Mouse (Mus musculus) neural tube, embryonic 15.5 days (tissue): ENCODE results near the gene Dld. TPM values are rescaled to one million over a fixed set of nuclear protein-coding genes. Genes with fewer than 3 reads are reported as not detected.

Experiments
- ATAC-seq: fragments of 200-750 bp; cut with Nextera tagmentation; 2 replicates; pipeline ENCODE4 v1.8.0; 2017; ENCODE audit warnings: mild to moderate bottlenecking, moderate TSS enrichment, moderate library complexity; ENCODE audit not compliant: low FRiP score
- H3K27ac ChIP-seq: fragments of 300-500 bp; sonication (generic); replicated peaks from 2 replicates; pipeline ENCODE4 v1.5.1; 2015; ENCODE audit warnings: mild to moderate bottlenecking, inconsistent platforms
- H3K27me3 ChIP-seq: fragments of 300-500 bp; sonication (generic); replicated peaks from 2 replicates; pipeline ENCODE4 v1.6.1; 2015; ENCODE audit warnings: inconsistent platforms
- H3K36me3 ChIP-seq: fragments of 300-500 bp; sonication (generic); 2 replicates; pipeline ENCODE4 v1.6.1; 2015; ENCODE audit warnings: inconsistent platforms
- H3K4me1 ChIP-seq: fragments of 300-500 bp; sonication (generic); 2 replicates; pipeline ENCODE4 v1.6.1; 2015; ENCODE audit warnings: inconsistent platforms
- H3K4me2 ChIP-seq: fragments of 300-500 bp; sonication (generic); 2 replicates; pipeline ENCODE4 v1.6.1; 2015; ENCODE audit warnings: inconsistent platforms, mild to moderate bottlenecking, moderate library complexity
- H3K4me3 ChIP-seq: fragments of 300-500 bp; sonication (generic); replicated peaks from 2 replicates; pipeline ENCODE4 v1.5.1; 2015; ENCODE audit warnings: mild to moderate bottlenecking, inconsistent platforms
- H3K9ac ChIP-seq: fragments of 300-500 bp; sonication (generic); replicated peaks from 2 replicates; pipeline ENCODE4 v1.6.1; 2015; ENCODE audit warnings: mild to moderate bottlenecking, inconsistent platforms
- H3K9me3 ChIP-seq: fragments of 300-500 bp; sonication (generic); replicated peaks from 2 replicates; pipeline ENCODE4 v1.6.1; 2016; ENCODE audit warnings: inconsistent platforms
- WGBS: fragments of 180-500 bp; shearing (Covaris S2); methylation state at CpG from one replicate; pipeline ENCODE4 v1.1.7; 2015; ENCODE audit warnings: mixed read lengths; 5-methylcytosine and 5-hydroxymethylcytosine counted together
- polyA plus RNA-seq: library from polyadenylated mRNA; unstranded; fragments of >200 nt; fragmentation: Nextera tagmentation; extraction: Ambion mirVana; gene quantifications from 2 replicates; pipeline ENCODE4 v1.2.1, GENCODE M21; 2015

Dld gene
- polyA plus RNA-seq, 1 experiment from 2014 or later = 124 TPM

DNA sequence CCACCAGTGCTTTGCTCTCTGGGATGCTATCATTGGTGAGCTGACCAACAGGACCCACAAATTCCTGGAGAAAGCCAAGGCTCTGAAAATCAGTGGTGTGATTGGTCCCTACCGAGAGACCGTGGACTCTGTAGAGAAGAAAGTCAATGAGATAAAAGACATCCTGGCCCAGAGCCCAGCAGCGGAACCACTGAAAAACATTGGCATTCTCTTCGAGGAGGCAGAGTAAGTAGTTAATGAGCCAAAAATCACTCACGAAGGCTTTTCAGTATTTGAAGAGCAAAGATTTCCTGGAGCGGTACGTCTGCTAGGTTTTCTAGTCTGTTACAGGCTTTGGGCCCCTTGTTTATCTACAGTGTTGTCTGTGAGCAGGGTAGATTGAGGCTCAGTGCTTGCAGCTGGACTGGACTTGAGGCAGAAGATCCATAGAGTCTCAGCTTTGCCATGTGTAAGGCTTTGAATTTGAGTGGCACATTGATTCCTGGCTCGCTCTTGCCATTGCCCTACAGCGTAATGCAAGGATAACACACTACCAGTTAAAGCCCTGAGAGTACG lies 32.8 kb downstream of the Dld start:
- H3K9me3 ChIP-seq = peaks cover 4% of the 10 kb centered on the region; the same call in 1 of the 2 replicates
- H3K9ac ChIP-seq = no peak overlapping the region
- H3K27me3 ChIP-seq = no peaks in the 10 kb centered on the region
- H3K4me3 ChIP-seq = no peak overlapping the region
- H3K4me2 ChIP-seq = no peak overlapping the region
- WGBS = 69% methylated on average over 10 of the region's 10 CpGs
- H3K36me3 ChIP-seq = 0 out of 2 replicates have a peak, but pooled peaks cover 5% of the 10 kb centered on the region
- H3K4me1 ChIP-seq = peaks cover 2% of the 10 kb centered on the region; the same call in 1 of the 2 replicates
- ATAC-seq = no peak
- 0 out of 2 replicates have a peak overlapping the region, but pooled peaks have one; percentile 18 for H3K27ac ChIP-seq

- Histone ChIP-seq H3K27me3 (no peaks in the 10 kb centered on the region), H3K36me3 (0 out of 2 replicates have a peak, but pooled peaks cover 5% of the 10 kb centered on the region), H3K9me3 (peaks cover 4% of the 10 kb centered on the region; the same call in 1 of the 2 replicates), H3K4me1 (peaks cover 2% of the 10 kb centered on the region; the same call in 1 of the 2 replicates), H3K4me2 (no peak overlapping the region), H3K4me3 (no peak overlapping the region), H3K9ac (no peak overlapping the region), H3K27ac (no peak overlapping the region)
- no peak for ATAC-seq
- WGBS = 87% methylated on average over 7 of the region's 7 CpGs
These were observed 33.4 kb downstream of the Dld start for GRCm38 (mm10) chr12:31317670-31318408.

- H3K4me3 ChIP-seq = no peak overlapping the region
- peaks cover 4% of the 10 kb centered on the region; the same call in 1 of the 2 replicates for H3K9me3 ChIP-seq
- WGBS = 63% methylated on average over 6 of the region's 6 CpGs
- no peak overlapping the region for H3K9ac ChIP-seq
- no peak overlapping the region for H3K27ac ChIP-seq
- ATAC-seq = no peak
- H3K4me1 ChIP-seq = peaks cover 2% of the 10 kb centered on the region; the same call in 1 of the 2 replicates
- 0 out of 2 replicates have a peak, but pooled peaks cover 5% of the 10 kb centered on the region for H3K36me3 ChIP-seq
- no peaks in the 10 kb centered on the region for H3K27me3 ChIP-seq
- no peak overlapping the region for H3K4me2 ChIP-seq
These were observed 35.3 kb downstream of the Dld start for GRCm38 (mm10) chr12:31315961-31316360.

DNA sequence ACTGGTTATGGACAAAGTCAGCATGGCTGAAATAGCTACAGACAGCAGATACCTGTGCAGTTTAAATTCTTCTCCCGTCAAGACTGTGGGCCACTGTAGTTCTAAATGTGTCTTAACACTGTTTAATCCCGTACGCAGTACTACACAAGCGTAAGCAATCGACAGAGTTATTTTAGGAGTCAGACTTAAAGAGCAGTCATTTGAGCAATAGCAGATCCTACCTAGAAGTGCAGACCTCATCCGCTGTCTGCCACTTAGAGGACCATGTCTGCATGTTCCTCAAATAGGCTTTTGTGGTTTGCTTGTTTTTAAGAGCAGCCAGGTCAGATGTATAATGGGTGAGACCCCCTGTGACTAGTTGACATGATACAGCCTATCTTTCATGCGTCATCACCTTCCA lies 36.9 kb downstream of the Dld start:
- Histone ChIP-seq H3K4me2 (no peak overlapping the region), H3K27me3 (no peaks in the 10 kb centered on the region), H3K36me3 (0 out of 2 replicates have a peak, but pooled peaks cover 5% of the 10 kb centered on the region), H3K27ac (no peak overlapping the region), H3K4me3 (no peak overlapping the region), H3K4me1 (peaks cover 2% of the 10 kb centered on the region; the same call in 1 of the 2 replicates), H3K9ac (no peak overlapping the region), H3K9me3 (peaks cover 4% of the 10 kb centered on the region; the same call in 1 of the 2 replicates)
- 97% methylated on average over 7 of the region's 7 CpGs for WGBS
- no peak for ATAC-seq

DNA sequence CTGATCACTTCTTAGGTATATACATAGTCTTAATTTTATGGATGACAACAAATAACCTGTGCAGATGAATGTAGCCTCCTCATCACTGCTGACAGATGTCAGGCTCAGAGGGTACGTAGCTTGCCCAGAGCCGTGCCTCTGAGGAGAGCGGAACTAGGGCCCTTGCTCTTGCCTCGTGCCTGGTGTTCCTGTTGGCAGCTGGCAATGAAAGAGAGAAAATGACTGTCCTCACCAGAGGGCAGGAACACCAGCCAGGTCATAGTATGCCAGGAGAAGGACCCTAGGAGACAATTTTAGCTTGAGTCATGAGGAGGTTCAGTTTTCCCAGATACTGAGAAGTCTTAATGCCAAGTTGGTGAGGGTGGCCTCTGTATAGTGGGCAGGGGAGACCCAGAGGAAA lies 38.1 kb downstream of the Dld start:
- ATAC-seq = no peak
- H3K4me1 ChIP-seq = no peaks in the 10 kb centered on the region
- peaks cover 4% of the 10 kb centered on the region; the same call in 1 of the 2 replicates for H3K9me3 ChIP-seq
- no peak overlapping the region for H3K27ac ChIP-seq
- H3K4me2 ChIP-seq = no peak overlapping the region
- no peaks in the 10 kb centered on the region for H3K27me3 ChIP-seq
- H3K36me3 ChIP-seq = 0 out of 2 replicates have a peak, but pooled peaks cover 5% of the 10 kb centered on the region
- no peak overlapping the region for H3K4me3 ChIP-seq
- 94% methylated on average over 4 of the region's 4 CpGs for WGBS
- no peak overlapping the region for H3K9ac ChIP-seq

GRCm38 (mm10) chr12:31312281-31312680 lies 39.0 kb downstream of the Dld start:
- Histone ChIP-seq H3K9me3 (peaks cover 4% of the 10 kb centered on the region; the same call in 1 of the 2 replicates), H3K9ac (no peak overlapping the region), H3K4me1 (no peaks in the 10 kb centered on the region), H3K27me3 (no peaks in the 10 kb centered on the region), H3K36me3 (0 out of 2 replicates have a peak, but pooled peaks cover 5% of the 10 kb centered on the region), H3K27ac (no peak overlapping the region), H3K4me3 (no peak overlapping the region), H3K4me2 (no peak overlapping the region)
- ATAC-seq = no peak
- WGBS = 90% methylated on average over 5 of the region's 5 CpGs

GRCm38 (mm10) chr12:31311671-31312265 lies 39.5 kb downstream of the Dld start:
- Histone ChIP-seq H3K27ac (no peak overlapping the region), H3K9ac (no peak overlapping the region), H3K4me1 (no peaks in the 10 kb centered on the region), H3K9me3 (peaks cover 4% of the 10 kb centered on the region; the same call in 1 of the 2 replicates), H3K27me3 (no peaks in the 10 kb centered on the region), H3K36me3 (0 out of 2 replicates have a peak, but pooled peaks cover 5% of the 10 kb centered on the region), H3K4me3 (no peak overlapping the region), H3K4me2 (no peak overlapping the region)
- no peak for ATAC-seq
- WGBS = 87% methylated on average over 9 of the region's 9 CpGs

DNA sequence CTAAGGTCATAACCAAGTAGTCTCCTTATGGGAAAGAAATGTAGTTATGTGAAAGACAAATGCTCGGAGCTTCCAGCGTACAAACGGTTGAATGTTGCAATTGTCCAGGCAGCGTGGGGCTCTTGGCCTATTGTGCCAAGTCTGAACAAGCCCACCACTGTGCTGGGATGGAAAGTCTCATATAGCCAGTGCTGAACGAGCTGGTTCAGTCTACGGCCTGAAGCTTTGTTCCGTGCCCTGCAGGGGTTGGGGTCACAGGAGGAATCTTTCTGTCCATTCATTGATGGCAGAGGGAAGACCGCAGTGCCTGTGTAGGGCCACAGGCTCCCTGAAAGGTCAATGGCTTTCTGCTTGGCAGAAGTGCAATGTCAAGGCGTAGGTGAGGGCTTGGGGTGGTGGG lies 40.6 kb downstream of the Dld start:
- 19% methylated on average over 9 of the region's 9 CpGs for WGBS
- Histone ChIP-seq H3K27ac (no peak overlapping the region), H3K9ac (no peak overlapping the region), H3K36me3 (0 out of 2 replicates have a peak, but pooled peaks cover 5% of the 10 kb centered on the region), H3K9me3 (peaks cover 4% of the 10 kb centered on the region; the same call in 1 of the 2 replicates), H3K4me3 (no peak overlapping the region), H3K4me2 (no peak overlapping the region), H3K4me1 (no peaks in the 10 kb centered on the region), H3K27me3 (no peaks in the 10 kb centered on the region)
- ATAC-seq = no peak

DNA sequence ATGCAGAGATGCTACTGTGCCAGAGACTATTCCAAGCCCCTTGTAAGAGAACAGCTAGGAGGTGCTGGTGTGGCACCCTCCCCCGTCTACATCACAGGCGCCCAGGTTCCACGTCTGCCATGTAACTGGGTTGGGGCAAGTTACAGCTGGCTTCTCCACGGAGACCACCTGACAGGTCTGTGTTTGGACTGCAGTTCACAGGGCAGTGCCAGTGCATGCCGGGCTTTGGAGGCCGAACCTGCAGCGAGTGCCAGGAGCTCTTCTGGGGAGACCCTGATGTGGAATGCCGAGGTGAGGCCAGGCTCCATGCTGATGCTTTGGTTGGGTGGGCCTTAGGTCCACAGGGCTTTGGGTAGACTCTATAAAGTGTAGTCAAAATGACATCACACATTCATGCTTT lies 43.5 kb downstream of the Dld start:
- no peak overlapping the region for H3K4me2 ChIP-seq
- no peak for ATAC-seq
- H3K4me1 ChIP-seq = peaks cover 2% of the 10 kb centered on the region; the same call in 1 of the 2 replicates
- no peaks in the 10 kb centered on the region for H3K36me3 ChIP-seq
- WGBS = 96% methylated on average over 8 of the region's 8 CpGs
- no peak overlapping the region for H3K4me3 ChIP-seq
- no peaks in the 10 kb centered on the region for H3K9me3 ChIP-seq
- no peaks in the 10 kb centered on the region for H3K27me3 ChIP-seq
- no peak overlapping the region for H3K9ac ChIP-seq
- no peak overlapping the region for H3K27ac ChIP-seq

GRCm38 (mm10) chr12:31307011-31307410 lies 44.2 kb downstream of the Dld start:
- Histone ChIP-seq H3K9me3 (no peaks in the 10 kb centered on the region), H3K36me3 (no peaks in the 10 kb centered on the region), H3K9ac (no peak overlapping the region), H3K27ac (no peak overlapping the region), H3K4me2 (no peak overlapping the region), H3K27me3 (no peaks in the 10 kb centered on the region), H3K4me3 (no peak overlapping the region), H3K4me1 (peaks cover 2% of the 10 kb centered on the region; the same call in 1 of the 2 replicates)
- no peak for ATAC-seq
- 93% methylated on average over 8 of the region's 8 CpGs for WGBS

DNA sequence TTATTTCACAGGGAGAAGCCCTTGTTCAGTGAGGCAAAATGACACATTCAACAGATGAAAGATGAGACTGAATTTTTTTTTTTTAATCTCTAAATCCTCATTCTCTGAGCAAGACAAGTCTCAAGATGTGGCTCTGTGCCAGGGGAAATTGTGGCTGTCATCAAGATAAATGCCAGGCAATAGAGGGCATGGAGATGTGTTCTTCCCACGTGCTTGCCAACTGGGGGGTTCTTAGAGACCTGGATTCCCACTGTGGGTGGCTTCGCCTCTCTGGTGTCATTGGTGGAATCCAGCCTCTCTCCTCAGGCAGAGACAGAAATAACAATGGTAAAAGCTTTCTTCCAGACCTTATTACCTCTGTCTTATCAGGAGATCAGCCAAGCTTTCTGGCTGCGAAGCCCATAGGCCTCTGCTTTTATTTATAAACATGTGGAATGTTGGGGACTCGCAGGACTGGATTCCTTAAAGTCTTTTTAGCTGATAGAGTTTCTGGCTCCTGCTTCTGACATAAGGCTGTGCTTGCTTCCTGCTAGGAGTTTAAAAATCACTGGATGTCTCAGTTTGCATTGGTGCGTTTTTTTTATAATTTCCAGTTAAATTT lies 45.1 kb downstream of the Dld start:
- H3K36me3 ChIP-seq = no peaks in the 10 kb centered on the region
- WGBS = 71% methylated on average over 5 of the region's 5 CpGs
- no peak overlapping the region for H3K9ac ChIP-seq
- H3K4me3 ChIP-seq = no peak overlapping the region
- H3K4me2 ChIP-seq = no peak overlapping the region
- no peak for ATAC-seq
- H3K4me1 ChIP-seq = peaks cover 2% of the 10 kb centered on the region; the same call in 1 of the 2 replicates
- no peak overlapping the region for H3K27ac ChIP-seq
- no peaks in the 10 kb centered on the region for H3K27me3 ChIP-seq
- no peaks in the 10 kb centered on the region for H3K9me3 ChIP-seq
